Mouse (Mus musculus): ENCODE results near the gene Nhsl1.

GRCm38 (mm10) chr10:18461336-18461735 lies 142.6 kb downstream of the Nhsl1 start:
- TF ChIP-seq CTCF (IDR thresholded peaks at IDR 0.05; ENCODE audit: control insufficient read depth, insufficient read depth, insufficient replicate concordance, low read depth, low read length) = no peak
- no peak for TF ChIP-seq POLR2A (IDR thresholded peaks at IDR 0.05; ENCODE audit: control insufficient read depth, low read depth, low read length)

All from testis, adult 2 months (tissue).